Mouse (Mus musculus) yolk sac, embryonic 10.5 days (tissue): ENCODE measurements around the gene Aagab.
A peak's percentile ranks its signal among the peaks of the same experiment; 100 is the strongest.

Experiments
- DNase-seq: peaks from one replicate; pipeline ENCODE4 v3.0.0-alpha.2; 2017; ENCODE audit warnings: low spot score

The Aagab gene

DNA sequence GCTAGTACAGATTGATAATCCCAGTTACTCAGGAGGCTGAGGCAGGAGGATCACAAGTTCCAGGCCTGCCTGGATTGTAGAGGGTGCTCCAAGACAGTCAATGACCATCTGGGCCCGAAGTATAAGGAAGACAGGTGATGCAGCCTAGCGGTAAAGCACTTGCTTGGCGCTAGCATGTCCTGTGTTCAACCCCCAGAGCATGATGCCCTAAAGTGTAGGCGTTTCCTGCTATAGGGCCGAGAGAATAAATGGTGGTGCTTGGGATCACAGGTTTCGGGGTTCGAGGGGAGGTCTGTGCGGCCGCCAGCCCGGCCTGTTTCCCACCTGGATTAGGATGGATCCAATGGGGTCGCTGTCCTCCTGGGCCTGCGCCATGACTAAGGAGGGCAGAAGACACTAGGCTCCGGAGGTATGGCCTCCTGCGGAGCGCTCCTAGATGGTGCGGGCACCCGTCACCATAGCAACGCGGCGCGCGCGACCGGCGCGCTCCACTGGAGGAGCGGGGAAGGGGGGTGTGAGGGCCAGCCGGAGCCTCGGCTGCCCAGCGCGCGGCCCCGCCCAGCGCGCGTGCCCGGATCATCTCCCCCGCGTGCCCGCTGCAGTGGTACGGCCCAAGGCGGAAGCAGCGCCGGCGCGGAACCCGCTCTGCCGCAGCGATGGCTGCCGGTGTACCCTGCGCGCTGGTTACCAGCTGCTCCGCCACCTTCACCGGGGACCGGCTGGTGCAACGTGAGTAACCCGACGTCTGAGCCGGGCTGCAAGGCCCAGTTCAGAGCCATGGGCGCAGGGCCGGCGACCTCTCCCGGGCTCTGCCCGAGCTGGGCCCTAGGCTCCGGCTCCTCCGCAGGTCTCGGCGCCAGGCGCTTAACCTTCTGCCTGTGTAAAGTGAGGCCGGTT is at the start of gene Aagab, which contains the start of gene Iqch:
TSS of gene Aagab (plus strand) at position 618 of the 897 bp plus-strand sequence.
TSS of gene Iqch (minus strand) at position 451 of the 897 bp plus-strand sequence.
- peak; percentile 95 for DNase-seq

DNA sequence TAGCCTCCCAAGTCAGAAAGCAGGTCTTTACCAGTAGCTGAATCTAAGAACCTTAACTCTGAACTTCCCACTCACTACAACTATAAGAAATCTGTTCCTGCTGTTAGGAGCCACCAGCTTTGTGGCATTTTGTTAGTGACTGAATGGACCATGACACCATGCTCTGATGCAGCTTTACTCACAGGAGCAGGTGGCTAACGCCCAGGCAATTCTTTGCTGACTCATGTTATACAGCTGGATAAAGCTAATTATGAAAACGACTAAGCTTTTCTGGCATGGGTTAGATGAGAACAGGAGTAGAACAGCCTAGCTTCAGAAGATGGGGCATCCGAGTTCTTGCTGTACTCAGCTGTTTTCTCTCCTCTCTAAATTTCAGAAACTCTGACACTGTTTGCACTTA is 48.8 kb upstream of the Aagab start:
- no peak for DNase-seq

GRCm38 (mm10) chr9:63555460-63555990 is 46.9 kb upstream of the Aagab start:
- DNase-seq = no peak

- DNase-seq = no peak
These were observed 46.1 kb upstream of the Aagab start for GRCm38 (mm10) chr9:63556316-63556715.

GRCm38 (mm10) chr9:63556933-63557332 is 45.5 kb upstream of the Aagab start:
- DNase-seq = no peak

- no peak for DNase-seq
These were observed 40.5 kb upstream of the Aagab start for GRCm38 (mm10) chr9:63561931-63562330.

DNA sequence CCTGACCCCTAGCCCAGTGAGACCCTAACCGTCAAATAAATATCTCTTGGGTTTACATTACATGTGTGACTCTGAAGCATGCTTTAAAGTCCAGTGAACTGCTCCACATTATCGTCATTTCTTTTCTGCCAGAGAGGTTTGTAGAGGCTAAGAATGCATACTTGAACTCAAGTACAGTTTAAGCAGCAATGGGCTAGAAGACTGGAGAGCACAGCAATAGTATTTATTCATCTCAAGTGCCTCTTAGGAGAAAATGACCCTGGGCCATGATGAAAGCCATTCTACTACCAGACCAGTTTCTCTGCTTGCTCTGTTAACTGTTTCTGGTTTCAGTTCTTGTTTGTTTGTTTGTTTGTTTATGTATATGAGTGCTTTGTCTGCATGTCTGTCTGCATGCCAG is 39.0 kb upstream of the Aagab start:
- no peak for DNase-seq

GRCm38 (mm10) chr9:63568314-63568713 is 34.1 kb upstream of the Aagab start:
- no peak for DNase-seq

- no peak for DNase-seq
These were observed 33.7 kb upstream of the Aagab start for GRCm38 (mm10) chr9:63568808-63569207.

DNA sequence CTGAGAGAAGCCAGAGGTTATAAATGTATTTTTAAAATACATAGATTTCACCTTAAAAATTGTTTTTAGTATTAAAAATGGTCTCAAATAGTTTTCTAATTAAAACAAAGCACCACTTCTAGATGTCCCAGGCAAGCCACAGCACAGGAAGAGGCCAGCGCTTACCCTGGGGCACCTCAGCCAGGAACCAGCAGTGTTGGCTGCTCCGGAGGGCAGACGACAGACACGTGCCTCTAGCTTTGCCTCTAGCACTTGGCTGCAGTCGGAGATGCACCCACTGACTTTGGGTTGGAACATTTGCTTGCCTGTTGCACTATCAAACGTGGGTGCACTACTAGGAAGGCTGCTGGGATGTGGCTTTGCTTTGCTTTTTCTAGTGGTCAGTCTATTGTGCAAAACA is 30.6 kb upstream of the Aagab start:
- DNase-seq = no peak

- DNase-seq = no peak
These were observed 29.6 kb upstream of the Aagab start for GRCm38 (mm10) chr9:63572874-63573273.

DNA sequence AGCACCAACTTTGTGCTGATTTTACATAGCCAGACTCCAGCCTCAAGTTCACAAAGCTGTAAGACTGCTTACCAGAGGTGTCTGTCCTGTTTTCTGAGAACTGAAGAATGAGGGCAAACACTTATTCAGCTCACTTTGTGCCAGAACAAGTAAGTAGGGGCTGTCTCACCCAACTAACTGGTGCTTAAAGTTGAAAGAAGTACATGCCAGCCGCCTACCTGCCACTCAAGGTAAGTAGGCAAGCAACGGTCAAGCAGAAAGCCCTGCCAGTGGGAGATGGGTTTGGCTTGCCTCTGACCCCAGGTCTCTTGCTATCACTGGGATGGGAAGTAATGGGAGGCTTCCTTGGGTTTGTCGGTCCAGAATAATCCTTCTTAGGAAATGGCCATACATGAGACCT is 25.0 kb upstream of the Aagab start:
- no peak for DNase-seq

DNA sequence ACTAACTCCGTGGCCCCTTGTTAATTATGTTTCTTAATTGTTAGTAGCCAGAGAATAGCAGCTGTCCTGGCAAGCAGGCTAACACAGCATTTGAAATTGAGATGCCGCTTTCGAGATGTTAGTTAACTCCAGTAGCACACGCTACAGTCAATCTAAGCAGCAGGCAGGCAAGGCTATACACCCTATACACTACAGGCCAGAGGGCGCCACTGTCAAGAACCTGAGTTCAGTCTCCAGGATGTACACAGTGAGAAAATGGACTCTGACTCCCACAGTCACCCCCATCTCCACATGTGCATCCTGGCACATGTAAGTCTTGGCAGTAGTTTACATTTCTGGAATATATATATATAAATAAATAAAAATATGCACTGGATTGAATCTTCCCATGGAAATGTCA is 22.8 kb upstream of the Aagab start:
- DNase-seq = no peak

DNA sequence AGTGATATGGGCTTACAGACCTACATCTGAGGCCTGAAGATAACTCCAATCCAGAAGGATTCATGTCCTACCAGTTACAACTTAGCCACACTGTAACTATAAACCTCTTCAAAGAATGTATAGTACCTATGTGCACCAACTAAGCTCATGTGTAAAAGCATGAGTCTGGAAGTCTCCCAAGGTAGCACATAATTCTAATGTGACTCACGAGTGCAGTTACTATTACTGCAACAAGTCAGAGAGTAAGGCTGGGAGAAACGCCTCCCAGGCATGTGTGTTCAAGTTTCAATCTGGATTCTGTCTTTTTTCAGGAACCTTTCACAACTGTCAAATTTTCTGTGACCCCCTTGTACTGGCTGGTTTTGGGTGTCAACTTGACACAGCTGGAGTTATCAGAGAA is 22.4 kb upstream of the Aagab start:
- DNase-seq = no peak

GRCm38 (mm10) chr9:63581778-63582177 is 20.7 kb upstream of the Aagab start:
- DNase-seq = no peak

GRCm38 (mm10) chr9:63585251-63585650 is 17.2 kb upstream of the Aagab start:
- no peak for DNase-seq

DNA sequence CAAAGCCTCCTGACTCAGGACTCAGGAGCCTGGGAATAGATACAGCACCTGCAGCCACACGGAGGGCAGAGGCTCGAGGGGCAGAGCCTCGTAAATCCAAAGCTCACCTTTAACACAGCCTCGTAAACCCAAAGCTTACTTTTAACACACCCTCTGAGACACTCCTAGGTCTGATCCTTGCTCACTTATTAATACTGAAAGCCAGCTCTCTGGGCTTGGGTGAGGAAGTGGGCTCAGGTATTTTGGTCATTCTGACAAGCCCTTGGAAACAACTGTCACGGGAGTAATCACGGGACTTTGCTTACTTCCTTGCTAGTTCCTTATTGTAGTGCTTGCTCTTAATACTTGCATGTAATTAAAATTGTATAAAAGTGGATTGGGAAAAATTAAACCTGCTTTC is 13.3 kb upstream of the Aagab start:
- no peak for DNase-seq

DNA sequence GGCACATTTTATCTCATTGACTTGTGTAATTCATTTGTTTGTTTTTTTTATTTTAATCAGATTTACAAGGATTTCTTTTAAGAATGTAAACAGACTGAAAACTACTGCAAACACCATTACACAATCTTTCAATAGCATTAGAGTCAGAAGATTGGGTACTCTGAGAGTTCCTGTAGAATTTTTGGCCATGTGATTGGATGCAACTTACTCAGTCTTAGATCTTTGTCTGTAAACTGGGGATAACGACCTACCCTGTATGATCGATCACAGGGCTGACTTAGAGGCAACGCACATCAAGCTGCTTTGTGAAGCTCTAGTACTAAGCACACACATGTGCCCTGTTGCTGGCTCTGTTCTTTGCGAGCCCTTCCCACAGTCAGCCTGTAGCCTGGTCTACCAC is 11.9 kb upstream of the Aagab start:
- DNase-seq = no peak

DNA sequence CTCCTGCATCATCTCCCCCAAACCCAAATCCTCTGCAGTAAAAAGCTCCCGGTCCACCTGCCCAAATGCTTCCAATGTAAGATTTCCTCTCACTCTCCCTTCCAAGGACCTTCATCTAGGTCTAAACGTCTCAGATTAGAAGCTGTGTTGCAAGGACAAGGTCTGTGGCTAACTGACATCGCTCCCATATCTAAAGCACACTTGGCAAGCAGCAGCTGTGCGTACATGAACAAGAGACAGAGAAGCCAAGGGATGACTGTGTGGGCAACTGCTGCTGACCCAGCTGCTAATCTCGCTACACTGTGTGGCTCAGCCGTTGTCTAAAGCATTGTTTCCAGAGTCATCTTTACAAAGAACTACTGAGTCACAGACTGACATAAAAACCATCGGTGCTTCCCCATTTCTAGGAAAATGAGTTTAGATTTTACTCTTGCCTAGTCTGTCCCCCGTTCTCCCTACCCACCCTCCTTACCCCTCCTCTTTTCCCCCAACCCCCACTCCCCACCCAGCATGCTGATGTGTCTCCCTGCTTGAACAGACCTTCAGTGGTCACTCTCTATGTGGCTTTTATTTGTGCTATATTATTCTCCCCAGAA is 10.7 kb upstream of the Aagab start:
- no peak for DNase-seq

DNA sequence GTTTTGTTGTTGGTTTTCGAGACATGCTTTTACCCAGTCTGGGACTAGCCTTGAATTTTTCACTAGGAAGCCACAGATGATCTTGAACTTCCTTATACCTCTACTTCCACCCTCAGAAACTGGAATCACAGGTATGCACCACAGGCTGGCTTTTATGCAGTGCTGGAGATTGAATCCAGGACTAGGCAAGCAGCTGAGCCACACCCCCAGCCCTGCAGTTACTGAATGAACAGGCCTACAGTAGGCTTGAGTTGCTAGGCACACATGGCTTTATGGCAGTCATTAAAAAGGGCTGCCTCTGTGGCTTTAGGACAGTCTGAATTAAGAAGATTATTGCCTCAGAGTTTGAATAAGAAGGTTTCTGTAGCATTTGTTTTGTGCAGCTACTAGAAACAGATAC is 7.4 kb upstream of the Aagab start:
- no peak for DNase-seq

- DNase-seq = no peak
These were observed 6.8 kb upstream of the Aagab start for GRCm38 (mm10) chr9:63595652-63596051.

DNA sequence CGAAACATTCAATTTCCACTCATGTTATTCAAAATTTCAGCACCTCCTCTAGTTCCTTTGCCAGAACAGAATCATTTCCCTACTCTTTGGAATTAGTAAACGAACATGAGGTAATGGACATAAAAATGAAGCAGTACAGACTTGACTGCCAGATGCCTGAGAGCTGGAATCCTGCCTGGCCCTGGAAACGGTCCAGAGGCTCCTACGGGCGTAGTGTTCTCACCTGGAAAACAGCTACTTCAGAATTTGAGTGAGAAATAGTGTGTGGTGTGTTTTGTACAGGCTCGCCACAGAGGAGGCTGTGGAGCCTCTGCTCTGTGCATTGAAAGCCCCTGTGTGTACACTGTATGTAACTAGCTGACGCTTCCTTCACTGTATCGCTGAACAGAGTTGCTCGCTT is 5.8 kb upstream of the Aagab start:
- DNase-seq = no peak

DNA sequence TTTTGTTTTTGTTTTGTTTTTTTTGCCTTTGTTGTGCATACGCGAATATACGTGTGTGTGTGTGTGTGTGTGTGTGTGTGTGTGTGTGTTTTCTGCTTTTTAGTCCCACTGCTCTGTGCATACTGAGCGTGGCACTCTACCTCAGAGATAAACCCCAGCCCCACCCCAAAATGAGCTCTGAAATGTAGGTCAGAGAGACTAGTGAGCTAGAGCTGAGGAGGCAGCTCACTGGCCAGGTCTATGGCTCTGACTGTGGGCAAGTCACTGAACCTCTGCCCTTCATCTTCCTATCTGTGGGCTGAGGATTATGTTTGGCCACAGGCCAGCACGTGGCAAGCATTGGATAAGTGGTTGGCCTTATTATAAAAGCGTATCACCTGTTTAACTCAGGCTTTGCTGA is 1.4 kb downstream of the Aagab start:
- DNase-seq = no peak
